Comparison of ENCODE assay signal across 26 mouse cellular contexts in genomic region chr2:90576411-90576810, GRCm38 (mm10). TPM values are rescaled to one million over a fixed set of nuclear protein-coding genes. Genes with fewer than 3 reads are reported as not detected.
DNase-seq lines count a peak whose midpoint lies in the region; ATAC-seq and TF ChIP-seq lines count a peak whose summit lies in the region.
"Had no signal": no experiment of that assay in that cellular context is flagged by ENCODE, and none has a peak within 500 bp of the region (broad histone marks: within the 10 kb centered on the region; RNA-seq: fewer than 3 reads in every experiment).

No protein-coding gene starts in this region.

- no peaks in the 10 kb centered on the region for H3K9me3 ChIP-seq in kidney, embryonic 15.5 days (replicated peaks)
- no peaks in the 10 kb centered on the region for H3K9me3 ChIP-seq in megakaryocyte, embryonic 14.5 days
- H3K9me3 ChIP-seq in liver, embryonic 15.5 days (replicated peaks), result no peaks in the 10 kb centered on the region
- H3K9me3 ChIP-seq: forebrain, embryonic 12.5 days; heart, embryonic 12.5 days; neural tube, embryonic 15.5 days had no signal

- WGBS in kidney, adult 2 months, result 80% methylated on average over 6 of the region's 6 CpGs
- WGBS in kidney, embryonic 15.5 days, result 77% methylated on average over 6 of the region's 6 CpGs
- 78% methylated on average over 6 of the region's 6 CpGs for WGBS in liver, embryonic 15.5 days (ENCODE audit: insufficient replicate concordance)

- no peak for TF ChIP-seq CTCF in kidney, adult 2 months (conservative IDR thresholded peaks at IDR 0.05; ENCODE audit: insufficient read depth, insufficient read length, low read depth, low read length)

- no peak overlapping the region for H3K4me2 ChIP-seq in kidney, embryonic 15.5 days
- no peak overlapping the region for H3K4me2 ChIP-seq in liver, embryonic 15.5 days
- H3K4me2 ChIP-seq: forebrain, embryonic 12.5 days; heart, embryonic 12.5 days; hindbrain, embryonic 14.5 days; lung, embryonic 14.5 days; neural tube, embryonic 15.5 days had no signal

- H3K4me1 ChIP-seq in kidney, adult 2 months (ENCODE audit: control insufficient read depth, insufficient read depth, low read length), result peaks cover 10% of the 10 kb centered on the region; the same call in 1 of the 2 replicates
- H3K4me1 ChIP-seq in kidney, embryonic 15.5 days, result peaks cover 41% of the 10 kb centered on the region
- H3K4me1 ChIP-seq in megakaryocyte, embryonic 14.5 days, result peaks cover 67% of the 10 kb centered on the region
- peaks cover 78% of the 10 kb centered on the region for H3K4me1 ChIP-seq in liver, embryonic 15.5 days (replicated peaks)

- H3K36me3 ChIP-seq in kidney, adult 2 months (ENCODE audit: control insufficient read depth, insufficient read depth, low read length), result no peaks in the 10 kb centered on the region
- no peaks in the 10 kb centered on the region for H3K36me3 ChIP-seq in kidney, embryonic 15.5 days
- peaks cover 22% of the 10 kb centered on the region for H3K36me3 ChIP-seq in megakaryocyte, embryonic 14.5 days (replicated peaks; ENCODE audit: low read length)
- H3K36me3 ChIP-seq in liver, embryonic 15.5 days (replicated peaks), result no peaks in the 10 kb centered on the region
- H3K36me3 ChIP-seq: forebrain, embryonic 12.5 days; G1E; heart, embryonic 12.5 days; neural tube, embryonic 15.5 days had no signal

- no peak for ATAC-seq in kidney, embryonic 15.5 days (replicated peaks; ENCODE audit: low FRiP score)
- no peak for ATAC-seq in megakaryocyte, adult 5-6 weeks (ENCODE audit: poor library complexity, severe bottlenecking)
- no peak for ATAC-seq in liver, embryonic 15.5 days (ENCODE audit: insufficient read depth)

- TF ChIP-seq POLR2A in kidney, adult 2 months (IDR thresholded peaks at IDR 0.05; ENCODE audit: low read depth, low read length), result no peak

- no peak overlapping the region for H3K4me3 ChIP-seq in kidney, adult 2 months (ENCODE audit: insufficient read depth, low read depth, low read length)
- H3K4me3 ChIP-seq in kidney, embryonic 15.5 days (replicated peaks), result no peak overlapping the region
- peak overlapping the region; percentile 91 for H3K4me3 ChIP-seq in megakaryocyte, embryonic 14.5 days (replicated peaks)
- no peak overlapping the region for H3K4me3 ChIP-seq in liver, embryonic 15.5 days (replicated peaks)
- H3K4me3 ChIP-seq: erythroblast, embryonic 14.5 days; forebrain, embryonic 12.5 days; heart, adult 2 months; heart, embryonic 12.5 days; left cerebral cortex, adult 2 months; neural tube, embryonic 15.5 days had no signal

- peak; percentile 24 for DNase-seq in cerebellum, adult 9-10 months
- DNase-seq in cerebellum, adult 11-12 months, result no peak
- no peak for DNase-seq in kidney, adult 2 months
- no peak for DNase-seq in cerebellum, adult 11 months
- DNase-seq: adrenal gland, postnatal 10 days; gastrocnemius, postnatal 36 days; heart, adult 2 months; kidney, adult 11 months; kidney, postnatal 10 days; lung, embryonic 14.5 days; lung, postnatal 14 days; midbrain, embryonic 14.5 days; retina, postnatal 1 day; right cerebral cortex, postnatal 14 days; thymus, postnatal 14 days had no signal

- H3K27ac ChIP-seq in kidney, adult 2 months (ENCODE audit: insufficient read depth, low read depth, low read length), result peak overlapping the region; percentile 54; the same call in 1 of the 2 replicates
- no peak overlapping the region for H3K27ac ChIP-seq in kidney, embryonic 15.5 days
- 0 out of 2 replicates have a peak overlapping the region, but pooled peaks have one; percentile 46 for H3K27ac ChIP-seq in liver, embryonic 15.5 days (replicated peaks)
- H3K27ac ChIP-seq: forebrain, embryonic 12.5 days; heart, adult 2 months; hindbrain, embryonic 14.5 days; left cerebral cortex, adult 2 months; neural tube, embryonic 15.5 days had no signal

- H3K9ac ChIP-seq in kidney, embryonic 15.5 days, result no peak overlapping the region
- no peak overlapping the region for H3K9ac ChIP-seq in liver, embryonic 15.5 days
- H3K9ac ChIP-seq: forebrain, embryonic 12.5 days; heart, embryonic 12.5 days; hindbrain, embryonic 14.5 days; lung, embryonic 14.5 days; neural tube, embryonic 15.5 days had no signal

- no peaks in the 10 kb centered on the region for H3K27me3 ChIP-seq in kidney, adult 2 months (replicated peaks; ENCODE audit: control insufficient read depth, insufficient read depth, low read length)
- no peaks in the 10 kb centered on the region for H3K27me3 ChIP-seq in kidney, embryonic 15.5 days
- no peaks in the 10 kb centered on the region for H3K27me3 ChIP-seq in megakaryocyte, embryonic 14.5 days (replicated peaks)
- H3K27me3 ChIP-seq in liver, embryonic 15.5 days, result 0 out of 2 replicates have a peak, but pooled peaks cover 9% of the 10 kb centered on the region
- H3K27me3 ChIP-seq: forebrain, embryonic 12.5 days; heart, embryonic 12.5 days; neural tube, embryonic 15.5 days had no signal

RNA-seq across cellular contexts. Expression of gene Ptprj, which starts 4.0 kb away (rescaled TPM):
- polyA plus RNA-seq in kidney, adult 2 months (2012; rRNA removed), result 18.9 and 23.2 TPM in 2 replicates
- polyA plus RNA-seq in kidney, embryonic 15.5 days (2015; fragmentation: Nextera tagmentation; extraction: Ambion mirVana), result 6.5 and 7.1 TPM in 2 replicates
- 2.2 and 8.7 TPM in 2 replicates for polyA plus RNA-seq in megakaryocyte, embryonic 14.5 days (2012; ENCODE audit: insufficient read depth, low replicate concordance)
- 103 and 104 TPM in 2 replicates for total RNA-seq in megakaryocyte, adult 5-6 weeks (2015)
- total RNA-seq in megakaryocyte, adult 5-6 weeks (2017), result 94.7 and 107 TPM in 2 replicates
- polyA plus RNA-seq in liver, embryonic 15.5 days (2015; fragmentation: Nextera tagmentation; extraction: Ambion mirVana), result 2.0 and 2.7 TPM in 2 replicates
- polyA plus RNA-seq: erythroblast, embryonic 14.5 days had no signal
